Mouse (Mus musculus): ENCODE measurements around the gene Epha10.

The Epha10 gene

GRCm38 (mm10) chr4:124880599-124880998, at the start of gene Epha10:
Gene Epha10, plus strand, starts transcription at chr4:124880899.
- DNase-seq: no peak

GRCm38 (mm10) chr4:124832796-124833195, 47.9 kb upstream of the Epha10 start:
- no peak for DNase-seq

DNA sequence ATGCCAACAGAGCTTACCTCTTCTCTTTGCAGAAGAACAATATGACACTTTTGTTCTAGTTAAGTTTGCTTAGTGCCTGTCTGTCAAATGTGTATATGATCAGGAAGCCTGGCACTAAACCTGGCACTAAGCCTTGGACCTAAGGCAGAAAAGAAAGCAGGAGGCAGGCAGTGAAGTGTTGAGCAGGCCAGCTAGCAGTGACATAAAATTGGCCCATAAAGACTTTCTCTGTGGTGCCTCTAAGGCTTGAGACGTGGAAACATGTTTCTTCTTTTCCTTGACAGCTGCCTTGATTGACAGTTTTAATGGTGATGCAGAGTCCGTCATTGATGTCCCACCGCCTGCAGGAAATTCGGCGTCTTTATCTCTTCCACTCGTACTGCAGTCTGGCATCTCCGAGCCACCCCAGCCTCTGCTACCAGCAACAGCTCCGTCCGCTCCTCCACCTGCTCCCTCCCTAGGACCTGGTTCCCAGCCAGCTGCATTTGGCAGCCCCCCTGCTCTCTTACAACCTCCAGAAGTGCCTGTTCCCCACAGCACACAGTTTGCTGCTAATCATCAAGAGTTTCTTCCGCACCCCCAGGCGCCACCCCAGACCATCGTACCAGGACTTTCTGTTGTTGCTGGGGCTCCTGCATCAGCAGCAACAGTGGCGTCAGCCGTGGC, 42.5 kb upstream of the Epha10 start:
- no peak for DNase-seq

DNA sequence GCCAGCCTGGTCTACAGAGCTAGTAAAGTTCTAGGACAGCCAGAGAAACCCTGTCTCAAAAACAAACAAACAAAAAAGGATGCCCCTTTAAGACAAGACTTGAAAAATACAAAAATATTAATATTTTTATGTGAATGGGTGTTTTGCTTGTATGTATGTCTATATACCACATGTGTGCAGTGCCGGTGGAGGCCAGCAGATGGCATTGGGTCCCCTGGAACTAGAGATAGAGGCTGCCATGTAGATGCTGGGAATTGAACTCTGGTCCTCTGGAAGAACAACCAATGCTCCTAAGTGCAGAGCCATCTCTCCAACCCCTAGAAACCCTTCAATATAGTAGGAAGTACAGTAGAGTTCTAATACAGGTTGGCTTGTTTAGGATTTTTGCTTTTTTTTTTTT, 39.7 kb upstream of the Epha10 start:
- DNase-seq: no peak

GRCm38 (mm10) chr4:124843493-124843892, 37.2 kb upstream of the Epha10 start:
- peak; percentile 41 for DNase-seq

GRCm38 (mm10) chr4:124847573-124847972, 33.1 kb upstream of the Epha10 start:
- DNase-seq: peak; percentile 83

GRCm38 (mm10) chr4:124849631-124850260, 31.0 kb upstream of the Epha10 start:
- DNase-seq: peak; percentile 42

GRCm38 (mm10) chr4:124850261-124850913, 30.3 kb upstream of the Epha10 start, which contains the start of gene Yrdc:
Gene Yrdc, plus strand, starts transcription at chr4:124850679.
- peak; percentile 96 for DNase-seq

GRCm38 (mm10) chr4:124850933-124851658, 29.6 kb upstream of the Epha10 start, which contains the start of gene 1110065P20Rik:
Gene 1110065P20Rik, minus strand, starts transcription at chr4:124851196.
- DNase-seq: peak; percentile 76

- no peak for DNase-seq
Measured at GRCm38 (mm10) chr4:124856294-124856693, 24.4 kb upstream of the Epha10 start.

DNA sequence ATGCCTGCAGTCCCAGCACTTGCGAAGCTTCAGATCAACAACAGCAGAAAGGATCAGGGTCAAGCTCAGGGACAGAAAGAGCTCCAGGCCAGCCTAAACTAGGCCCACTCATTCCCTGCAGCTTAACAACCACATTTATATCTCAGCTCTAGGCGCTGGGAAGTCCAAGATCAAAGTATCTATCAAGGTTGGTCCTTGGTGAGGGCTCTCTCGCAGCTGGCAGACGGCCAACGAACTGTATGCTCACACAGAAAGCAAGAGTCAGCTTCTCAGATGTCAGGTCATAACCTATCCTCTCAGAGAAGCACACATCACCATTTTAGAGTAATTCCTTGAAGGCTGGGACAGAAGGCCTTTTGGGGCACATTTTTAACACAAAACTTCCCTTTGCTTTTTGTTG, 22.3 kb upstream of the Epha10 start:
- DNase-seq: no peak

DNA sequence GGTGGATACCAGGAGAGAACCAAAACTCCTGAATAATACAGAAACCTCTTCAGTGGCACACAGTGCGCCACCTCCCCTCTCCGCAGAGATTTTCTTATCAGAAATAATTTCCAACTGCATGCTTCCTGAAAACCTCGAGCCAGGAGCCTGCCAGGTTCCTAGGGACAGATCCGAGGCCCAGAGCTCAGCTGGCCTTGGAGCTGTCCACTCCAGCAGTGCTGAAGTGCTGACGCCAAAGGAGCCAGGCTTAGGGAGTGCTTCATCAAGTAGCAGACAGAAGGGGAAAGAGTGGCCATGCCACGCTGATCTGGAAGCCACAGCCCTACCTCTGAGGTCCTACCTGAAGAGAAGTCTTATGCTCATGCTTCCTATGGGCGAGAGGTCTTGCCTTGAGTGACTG, 20.3 kb upstream of the Epha10 start:
- DNase-seq: peak; percentile 80

DNA sequence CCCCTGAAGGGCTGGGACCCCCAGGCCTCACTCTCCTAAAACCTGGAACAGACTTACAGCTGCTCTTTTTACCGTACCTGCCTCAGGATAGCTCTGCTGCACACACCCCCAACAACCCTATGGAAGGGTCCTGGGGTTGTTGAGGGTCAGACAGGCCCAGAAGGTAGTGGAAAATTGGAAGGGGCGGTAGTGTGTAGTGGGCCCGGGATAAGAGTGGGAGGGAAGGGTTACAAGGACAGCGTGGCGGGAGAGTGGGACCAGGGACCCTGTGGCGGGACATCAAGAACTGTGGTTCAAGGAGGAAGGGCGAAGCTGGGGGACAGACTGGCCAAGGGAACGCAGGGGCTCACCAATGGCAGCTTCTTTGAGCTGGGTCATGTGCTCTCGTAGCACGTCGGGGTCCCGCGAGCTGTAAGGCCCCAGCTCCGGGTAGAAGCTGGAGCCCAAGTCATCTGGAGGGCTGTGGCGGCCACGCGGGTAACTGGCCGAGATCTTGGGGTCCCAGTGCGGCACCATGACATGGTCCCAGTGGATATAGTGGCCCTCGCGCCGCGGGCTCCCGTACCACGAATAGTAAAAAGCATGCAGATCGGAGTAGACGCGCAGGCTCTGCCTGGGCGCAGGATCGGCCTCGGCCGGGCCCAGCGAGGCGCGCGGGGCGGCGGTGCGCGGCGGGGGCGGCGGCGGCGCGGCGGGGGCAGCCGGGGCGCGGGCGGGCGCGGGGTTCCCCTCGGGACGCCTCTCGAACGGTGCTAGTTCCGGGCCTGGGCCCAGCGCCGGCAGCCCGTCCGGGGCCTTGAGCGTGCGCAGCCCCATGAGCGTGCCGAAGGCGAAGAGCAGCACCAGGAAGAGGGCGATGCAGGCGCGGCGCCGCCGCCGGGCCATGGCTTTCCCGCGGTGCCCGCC, 19.2 kb upstream of the Epha10 start, which contains the start of gene Maneal:
Maneal (minus strand) TSS at position 889 of the 906 bp plus-strand sequence.
- no peak for DNase-seq

DNA sequence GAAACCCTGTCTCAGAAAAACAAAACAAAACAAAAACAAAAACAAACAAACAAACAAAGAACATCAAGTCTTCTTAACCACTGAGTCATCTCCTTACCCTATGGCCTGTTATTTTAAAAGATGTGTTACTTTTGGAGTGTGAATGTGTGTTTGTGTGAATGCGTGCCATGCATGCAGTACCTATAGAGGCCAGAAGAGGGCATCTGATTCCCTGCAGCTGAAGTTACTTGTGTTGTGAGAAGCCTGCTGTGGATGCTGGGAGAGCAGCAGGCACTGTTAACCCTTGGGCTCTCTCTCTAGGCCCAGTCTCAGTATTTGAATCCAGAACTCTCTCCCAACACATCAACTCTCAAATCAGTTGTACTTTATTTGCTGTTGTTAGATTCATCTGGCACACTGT, 8.0 kb upstream of the Epha10 start:
- DNase-seq: no peak

DNA sequence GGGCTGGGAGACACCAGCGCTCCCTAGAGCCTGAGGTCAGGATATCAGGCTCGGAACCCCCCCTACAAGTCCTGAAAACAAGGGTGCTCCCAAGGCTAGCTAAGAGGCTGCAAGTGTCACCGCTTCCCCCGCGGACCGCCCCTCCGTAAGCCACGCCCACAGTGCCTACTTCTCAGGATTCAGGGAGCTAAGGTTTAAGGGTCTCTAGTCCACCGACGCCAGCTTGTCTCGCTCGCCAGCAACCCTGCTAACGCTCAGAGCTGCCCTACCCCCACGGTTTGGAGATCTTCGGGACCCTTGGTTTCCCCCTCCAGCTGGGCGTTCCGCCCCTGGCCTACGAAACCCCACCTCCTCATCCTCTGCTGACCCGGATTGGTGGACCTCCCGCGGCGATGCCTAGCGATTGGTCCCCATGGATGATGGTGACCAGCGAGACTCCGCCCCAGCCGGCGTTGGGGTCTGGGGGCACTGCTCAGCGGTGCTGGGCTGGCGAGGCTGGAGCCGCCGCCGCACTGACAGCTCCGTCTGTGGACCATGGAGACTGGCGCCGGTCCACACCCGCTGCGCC, 726 bp downstream of the Epha10 start:
- DNase-seq: no peak

GRCm38 (mm10) chr4:124882151-124882729, 1.5 kb downstream of the Epha10 start:
- DNase-seq: peak; percentile 38

GRCm38 (mm10) chr4:124888702-124889101, 8.0 kb downstream of the Epha10 start:
- no peak for DNase-seq

DNA sequence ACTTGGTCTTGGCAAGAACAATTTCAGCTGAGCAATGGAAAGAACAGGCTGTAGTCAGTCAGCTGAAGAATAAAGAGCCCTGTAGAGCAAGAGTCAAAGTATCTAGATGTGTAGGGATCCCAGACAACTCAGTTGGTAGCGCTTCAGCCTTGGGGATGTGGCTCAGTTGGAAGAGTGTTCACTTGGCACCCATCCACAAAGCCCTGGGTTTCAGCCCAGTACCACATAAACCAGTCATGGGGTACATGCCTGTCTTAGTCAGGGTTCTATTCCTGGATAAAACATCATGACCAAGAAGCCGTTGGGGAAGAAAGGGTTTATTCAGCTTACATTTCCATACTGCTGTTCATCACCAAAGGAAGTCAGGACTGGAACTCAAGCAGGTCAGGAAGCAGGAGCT, 9.2 kb downstream of the Epha10 start:
- no peak for DNase-seq

DNA sequence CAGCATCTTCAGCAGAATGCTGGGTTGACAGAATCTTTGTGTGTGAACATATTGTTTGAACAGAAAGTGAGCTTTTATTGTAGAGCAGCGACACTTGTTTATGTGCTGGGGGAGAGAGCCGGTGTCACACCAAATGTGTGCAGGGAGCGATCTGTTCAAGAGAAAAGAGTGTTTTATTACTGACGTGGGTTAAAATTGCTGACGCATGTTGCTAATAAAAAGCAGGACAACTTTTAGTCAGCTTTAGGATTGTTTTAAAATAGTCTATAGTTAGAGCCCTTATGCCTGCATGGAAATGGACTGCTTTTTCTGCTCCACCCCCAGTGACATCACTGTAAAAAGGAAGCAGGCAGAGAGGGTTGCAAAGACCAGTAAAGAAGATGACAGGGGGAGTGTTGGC, 10.1 kb downstream of the Epha10 start:
- DNase-seq: no peak

- no peak for DNase-seq
Measured at GRCm38 (mm10) chr4:124893769-124894168, 13.1 kb downstream of the Epha10 start.
